Comparison of ENCODE assay signal across 14 mouse cellular contexts in genomic region chr13:69791814-69792213, GRCm38 (mm10). TPM values are rescaled to one million over a fixed set of nuclear protein-coding genes. Genes with fewer than 3 reads are reported as not detected.
"Had no signal": no experiment of that assay in that cellular context is flagged by ENCODE, and none has a peak within 500 bp of the region (broad histone marks: within the 10 kb centered on the region; RNA-seq: fewer than 3 reads in every experiment).

No protein-coding gene starts in this region.

- H3K27ac ChIP-seq: layer of hippocampus, adult 2 months; limb, embryonic 12.5 days; liver, embryonic 13.5 days; lung, embryonic 15.5 days; macrophage; midbrain, embryonic 12.5 days had no signal

- H3K27me3 ChIP-seq: limb, embryonic 12.5 days; liver, embryonic 13.5 days; lung, embryonic 15.5 days; midbrain, embryonic 12.5 days had no signal

- ATAC-seq: liver, postnatal 0 days had no signal

- H3K9me3 ChIP-seq: limb, embryonic 12.5 days; liver, embryonic 13.5 days; lung, embryonic 15.5 days; megakaryocyte, embryonic 14.5 days; midbrain, embryonic 12.5 days had no signal

- DNase-seq: kidney, postnatal 10 days; liver; liver, embryonic 13.5 days; liver, postnatal 0 days; lung, postnatal 14 days; right cerebral cortex, adult 18-20 months; right cerebral cortex, postnatal 25 days; thymus, postnatal 4 days had no signal

- H3K4me3 ChIP-seq: layer of hippocampus, adult 2 months; limb, embryonic 12.5 days; liver, embryonic 13.5 days; lung, embryonic 15.5 days; megakaryocyte, embryonic 14.5 days; midbrain, embryonic 12.5 days had no signal

- H3K4me1 ChIP-seq: limb, embryonic 12.5 days; liver, embryonic 13.5 days; lung, embryonic 15.5 days; midbrain, embryonic 12.5 days had no signal

- H3K9ac ChIP-seq: limb, embryonic 12.5 days; liver, embryonic 13.5 days; liver, postnatal 0 days; lung, embryonic 15.5 days; midbrain, embryonic 12.5 days had no signal

- H3K36me3 ChIP-seq: limb, embryonic 12.5 days; liver, embryonic 13.5 days; lung, embryonic 15.5 days; midbrain, embryonic 12.5 days had no signal

- H3K4me2 ChIP-seq: limb, embryonic 12.5 days; liver, embryonic 13.5 days; lung, embryonic 15.5 days; midbrain, embryonic 12.5 days had no signal

RNA-seq across cellular contexts. Expression of gene Ube2ql1, which starts 52.1 kb away (rescaled TPM):
- polyA plus RNA-seq: liver, postnatal 0 days; macrophage had no signal
